Mouse (Mus musculus) cortical plate, adult 2 months (tissue): ENCODE measurements at regions not wholly inside any gene's neighbourhood (a gene's known extent, or its start where the extent isn't known, plus 50 kb on each side); places are given as distances from the start of the nearest gene placed in this dataset.

ENCODE experiments used
- H3K27ac ChIP-seq: fragments of 200-500 bp; 2 replicates; pipeline ENCODE4 v1.5.1; 2012; ENCODE audit warnings: low read length, control low read depth, inconsistent platforms; ENCODE audit not compliant: insufficient read depth
- H3K4me1 ChIP-seq: fragments of 200-500 bp; 2 replicates; pipeline ENCODE4 v1.6.1; 2011; ENCODE audit warnings: low read length; ENCODE audit not compliant: control insufficient read depth, insufficient read depth
- H3K4me3 ChIP-seq: fragments of 200-500 bp; 2 replicates; pipeline ENCODE4 v1.5.1; 2011; ENCODE audit warnings: mild to moderate bottlenecking, low read length, control low read depth; ENCODE audit not compliant: insufficient read depth
- CTCF ChIP-seq: fragments of 200-500 bp; IDR thresholded peaks from 2 replicates; pipeline ENCODE4 v1.5.1; 2011; ENCODE audit warnings: mild to moderate bottlenecking, control low read depth, low read length; ENCODE audit not compliant: insufficient read depth; ENCODE audit errors: extremely low read depth
- POLR2A ChIP-seq: fragments of 200-500 bp; IDR thresholded peaks from 2 replicates; pipeline ENCODE4 v1.6.1; 2011; ENCODE audit warnings: mild to moderate bottlenecking, low read length, control low read depth; ENCODE audit not compliant: insufficient read depth; ENCODE audit errors: extremely low read depth

DNA sequence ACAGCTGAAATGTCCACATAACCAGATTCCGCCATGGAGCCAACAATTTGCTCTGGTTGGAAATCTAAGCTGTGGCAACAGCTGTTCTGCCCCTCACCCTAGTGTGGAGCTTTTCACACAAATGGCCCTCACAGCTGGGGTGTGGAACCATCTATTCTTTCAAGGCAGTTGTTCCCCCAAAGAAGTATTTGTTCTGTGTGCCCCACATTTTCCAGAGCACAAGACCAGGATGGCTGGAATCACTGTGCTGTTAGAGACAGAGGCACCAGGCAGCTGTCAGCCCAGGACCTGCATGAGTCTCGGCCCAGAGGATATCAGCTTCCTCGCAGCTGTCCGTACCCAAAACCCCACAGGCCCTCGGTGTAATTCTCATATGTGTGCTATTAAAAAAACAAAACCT lies 294.4 kb downstream of the Qk start:
- Histone ChIP-seq H3K4me1 (no peaks in the 10 kb centered on the region), H3K4me3 (no peak overlapping the region), H3K27ac (no peak overlapping the region)
- no peak for TF ChIP-seq POLR2A
- no peak for TF ChIP-seq CTCF

DNA sequence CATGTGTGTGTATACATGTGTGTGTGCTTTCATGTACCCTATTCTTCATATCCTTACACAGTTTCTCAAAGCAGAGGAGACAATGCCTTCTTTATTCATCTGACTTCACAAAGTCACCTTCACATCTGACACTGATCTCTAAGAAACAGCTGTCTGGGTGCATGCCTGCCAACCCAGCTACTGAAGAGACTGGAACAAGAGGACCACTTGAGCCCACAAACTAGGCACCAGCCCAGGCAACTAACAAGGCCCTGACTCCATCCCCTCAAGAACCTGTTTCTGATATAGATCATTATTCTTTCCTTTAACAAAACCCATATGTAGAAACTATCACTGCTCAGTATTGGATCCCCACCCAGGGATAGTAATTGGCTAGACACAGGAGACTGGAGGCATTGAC lies 295.3 kb downstream of the Qk start:
- no peak overlapping the region for H3K4me3 ChIP-seq
- H3K4me1 ChIP-seq = no peaks in the 10 kb centered on the region
- TF ChIP-seq POLR2A = no peak
- H3K27ac ChIP-seq = no peak overlapping the region

DNA sequence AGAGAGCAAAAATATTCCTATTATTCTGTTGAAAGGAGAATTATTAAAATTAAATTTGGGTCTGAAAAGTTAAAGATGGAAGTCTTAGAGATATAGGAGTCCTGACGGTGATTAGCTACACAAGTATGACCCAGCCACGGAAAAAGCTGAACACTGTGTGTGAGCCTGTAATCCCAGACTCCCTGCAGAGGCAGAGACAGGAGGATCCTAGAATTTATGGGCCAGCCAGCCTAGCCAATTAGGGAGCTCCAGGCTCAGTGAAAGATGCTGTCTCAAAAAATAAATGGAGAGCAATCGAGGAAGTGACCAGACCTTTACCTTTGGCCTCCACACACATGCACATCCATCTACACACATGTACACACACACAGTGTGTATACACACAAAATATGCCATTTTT lies 307.5 kb downstream of the Qk start:
- Histone ChIP-seq H3K27ac (no peak overlapping the region), H3K4me3 (no peak overlapping the region), H3K4me1 (no peaks in the 10 kb centered on the region)
- TF ChIP-seq POLR2A (no peak), CTCF (no peak)

DNA sequence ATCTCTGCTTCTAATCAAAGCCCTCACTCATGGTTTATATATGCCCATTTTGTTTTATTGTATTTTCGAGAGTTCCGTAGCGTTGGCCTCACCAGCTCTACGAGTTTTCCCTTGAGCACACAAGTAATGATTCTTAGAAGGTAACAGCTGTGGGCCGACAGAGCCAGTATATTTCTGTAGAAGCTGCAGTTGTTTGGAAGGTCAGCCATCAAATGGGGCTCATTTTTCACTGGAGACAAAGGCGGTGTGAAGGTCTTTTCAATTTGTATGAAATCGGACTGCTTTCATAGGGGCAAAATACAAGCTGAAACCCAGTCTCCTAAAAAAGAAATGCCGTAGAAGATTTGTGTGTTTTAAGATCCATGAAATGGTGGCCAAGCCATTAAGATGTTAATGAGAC lies 307.9 kb downstream of the Qk start:
- TF ChIP-seq POLR2A (no peak), CTCF (no peak)
- H3K4me3 ChIP-seq = no peak overlapping the region
- H3K4me1 ChIP-seq = no peaks in the 10 kb centered on the region
- H3K27ac ChIP-seq = no peak overlapping the region

DNA sequence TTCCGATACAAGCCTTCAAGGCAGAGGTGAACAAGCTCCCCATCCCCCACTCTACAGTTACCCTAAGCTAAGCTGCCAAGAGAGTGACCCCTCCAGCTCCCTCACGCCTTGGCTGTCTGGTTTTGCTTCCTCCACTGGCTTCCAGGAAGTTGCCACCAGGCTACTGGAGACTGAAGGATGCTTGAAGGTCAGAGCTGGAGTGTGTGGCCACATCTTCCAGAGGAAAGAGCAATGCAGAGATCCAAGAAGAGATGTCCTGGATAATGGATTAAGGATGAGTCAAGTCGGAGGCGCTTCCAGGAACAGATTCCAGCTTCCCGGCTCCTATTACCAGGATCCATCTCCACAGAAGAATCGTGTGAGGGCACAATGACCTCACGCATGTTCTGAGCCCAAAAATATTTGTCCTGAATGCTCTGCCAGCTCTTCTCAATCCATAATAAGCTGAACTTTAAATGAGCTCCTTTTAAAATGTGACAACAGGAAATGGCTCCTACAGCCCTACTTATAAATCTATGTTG lies 318.5 kb downstream of the Qk start:
- Histone ChIP-seq H3K4me1 (peaks cover 2% of the 10 kb centered on the region), H3K4me3 (no peak overlapping the region), H3K27ac (no peak overlapping the region)
- TF ChIP-seq CTCF (no peak), POLR2A (no peak)

DNA sequence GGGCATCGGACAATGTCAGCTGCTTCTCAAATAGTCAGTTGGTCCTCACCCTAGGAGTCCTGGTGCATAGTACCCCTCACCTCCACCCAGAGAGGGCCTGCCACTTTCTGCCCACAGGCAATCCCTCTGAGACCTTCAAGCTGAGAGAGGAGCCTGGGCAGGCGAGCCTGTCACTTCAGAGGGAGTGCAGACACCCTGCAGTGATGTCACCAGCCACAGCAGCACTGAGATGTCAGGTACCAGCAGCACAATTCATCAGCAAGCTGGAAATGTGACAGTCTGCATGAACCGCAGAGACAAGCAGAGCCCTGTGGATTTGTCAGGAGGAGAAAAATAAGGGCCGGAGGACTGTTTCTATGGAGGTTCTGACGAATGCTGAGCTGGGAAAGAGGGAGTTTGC lies 324.3 kb downstream of the Qk start:
- TF ChIP-seq CTCF (no peak), POLR2A (no peak)
- H3K4me3 ChIP-seq = no peak overlapping the region
- H3K27ac ChIP-seq = no peak overlapping the region
- no peaks in the 10 kb centered on the region for H3K4me1 ChIP-seq

DNA sequence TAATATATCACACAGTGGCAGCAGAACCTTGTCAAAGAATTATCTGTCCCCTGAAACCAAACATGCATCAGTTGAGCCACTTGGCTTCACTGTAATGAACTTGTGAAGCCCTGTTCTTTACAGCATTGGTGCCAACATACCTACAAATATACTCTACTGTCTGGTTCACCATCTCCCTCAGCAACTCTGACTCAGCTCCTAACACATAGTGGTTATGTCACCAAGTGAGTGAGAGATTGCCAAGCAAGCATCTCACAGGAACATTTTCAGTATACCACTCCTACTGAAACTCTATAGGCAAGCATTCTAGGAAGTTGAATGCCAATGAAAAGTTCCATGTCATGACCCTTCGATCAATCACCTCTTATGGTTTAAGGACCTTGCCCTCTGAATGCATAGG lies 321.2 kb upstream of the Pabpc6 start:
- H3K4me1 ChIP-seq = no peaks in the 10 kb centered on the region
- H3K27ac ChIP-seq = no peak overlapping the region
- TF ChIP-seq POLR2A (no peak), CTCF (no peak)
- H3K4me3 ChIP-seq = no peak overlapping the region

DNA sequence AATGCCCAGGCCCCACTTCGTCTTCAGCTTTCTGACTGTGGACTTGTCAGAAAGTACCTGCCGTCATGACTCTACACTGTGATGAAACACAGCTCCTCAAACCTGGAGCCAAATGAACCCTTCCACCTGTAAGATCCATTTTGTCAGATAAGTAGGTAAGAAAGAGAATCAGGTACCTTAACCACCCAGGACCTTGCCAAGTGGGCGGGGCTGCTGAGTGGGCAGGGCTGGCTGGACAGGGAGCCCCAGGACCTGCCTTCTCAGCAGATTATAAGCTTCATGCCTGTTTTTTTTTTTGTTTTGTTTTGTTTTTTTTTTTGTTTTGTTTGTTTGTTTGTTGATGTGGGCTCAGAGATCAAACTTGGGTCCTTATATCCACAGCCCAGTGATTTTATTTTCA lies 311.8 kb upstream of the Pabpc6 start:
- no peaks in the 10 kb centered on the region for H3K4me1 ChIP-seq
- TF ChIP-seq CTCF (no peak), POLR2A (no peak)
- H3K4me3 ChIP-seq = no peak overlapping the region
- no peak overlapping the region for H3K27ac ChIP-seq

DNA sequence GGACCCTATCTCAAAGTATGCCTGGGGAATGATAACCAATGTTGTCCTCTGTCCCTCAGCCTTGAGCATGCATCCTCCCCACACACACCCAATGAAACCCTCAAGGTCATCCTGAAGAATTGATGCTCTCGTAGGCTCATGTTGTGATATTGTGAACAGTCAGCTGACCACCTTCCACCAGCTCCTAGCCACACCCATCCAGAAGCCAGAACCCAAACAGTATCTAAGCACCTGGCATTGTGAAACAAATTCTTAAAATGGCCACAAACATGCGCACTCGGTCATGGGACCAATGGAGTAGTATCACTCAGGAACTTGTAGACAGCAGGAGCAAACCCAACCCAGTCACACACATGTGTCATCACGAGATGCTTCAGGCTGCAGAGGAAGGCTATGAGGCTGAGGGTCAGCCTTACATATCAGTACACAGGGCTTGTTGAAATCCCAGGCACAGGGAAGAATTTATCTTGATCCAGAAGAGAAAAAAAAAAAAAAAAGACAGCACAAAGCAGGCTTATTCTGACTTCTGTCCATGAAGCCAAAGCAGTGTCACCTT lies 307.4 kb upstream of the Pabpc6 start:
- no peak overlapping the region for H3K4me3 ChIP-seq
- H3K27ac ChIP-seq = no peak overlapping the region
- H3K4me1 ChIP-seq = no peaks in the 10 kb centered on the region
- TF ChIP-seq CTCF = no peak
- TF ChIP-seq POLR2A = no peak

DNA sequence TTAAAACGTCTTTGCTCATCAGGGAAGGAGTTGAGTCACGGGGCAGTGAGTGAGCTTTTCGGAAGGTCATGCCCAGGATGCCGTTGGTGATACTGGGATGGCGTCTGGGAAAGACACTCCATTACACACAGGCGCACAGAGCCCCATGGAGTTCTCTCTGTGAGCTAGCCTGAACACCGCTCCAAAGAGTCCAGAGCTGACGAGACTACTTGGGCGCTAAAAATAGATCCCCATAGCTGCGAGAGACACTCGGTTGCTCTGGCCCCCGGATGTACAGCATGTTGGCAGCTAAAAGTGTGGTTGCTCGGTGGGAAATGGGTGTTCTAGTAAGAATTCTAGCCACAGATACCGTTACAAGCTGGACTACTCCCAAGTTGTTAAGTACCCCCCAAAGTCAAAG lies 306.5 kb upstream of the Pabpc6 start:
- no peak for TF ChIP-seq CTCF
- no peak for TF ChIP-seq POLR2A
- Histone ChIP-seq H3K4me3 (no peak overlapping the region), H3K27ac (0 out of 2 replicates have a peak overlapping the region, but pooled peaks have one; percentile 13), H3K4me1 (no peaks in the 10 kb centered on the region)

DNA sequence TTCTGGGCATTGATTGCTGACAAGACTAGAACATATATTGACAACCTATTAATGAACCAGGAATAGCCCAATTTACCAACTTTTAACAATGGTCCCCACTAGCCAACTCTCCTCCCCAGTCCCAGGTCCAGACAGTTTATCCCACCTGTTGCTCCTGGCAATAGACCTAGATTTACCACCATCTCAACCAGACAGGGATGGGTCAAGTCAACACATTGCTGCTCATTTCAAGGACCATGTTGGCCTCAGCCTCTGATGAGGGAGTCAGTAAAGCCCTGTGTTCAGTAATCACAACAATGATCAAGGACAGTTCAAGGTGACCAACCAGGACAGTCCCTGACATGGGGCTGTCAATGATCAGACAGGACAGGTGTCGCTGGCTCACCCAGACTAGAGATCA lies 305.6 kb upstream of the Pabpc6 start:
- TF ChIP-seq POLR2A (no peak), CTCF (no peak)
- no peak overlapping the region for H3K4me3 ChIP-seq
- no peaks in the 10 kb centered on the region for H3K4me1 ChIP-seq
- H3K27ac ChIP-seq = no peak overlapping the region
